Mouse (Mus musculus) midbrain, embryonic 12.5 days (tissue): ENCODE results near the gene Tgtp1. TPM values are rescaled to one million over a fixed set of nuclear protein-coding genes. Genes with fewer than 3 reads are reported as not detected.
"Not testable (repeated sequence)": the region's sequence is repeated elsewhere in the genome, so short reads cannot be mapped to it uniquely, and the experiment has no call there.

ENCODE experiments used
- ATAC-seq: fragments of 200-750 bp; cut with Nextera tagmentation; 2 replicates; pipeline ENCODE4 v1.8.0; 2017; ENCODE audit warnings: low read depth, moderate TSS enrichment, moderate library complexity; ENCODE audit not compliant: low FRiP score
- H3K27ac ChIP-seq: fragments of 300-500 bp; sonication (generic); replicated peaks from 2 replicates; pipeline ENCODE4 v1.5.1; 2016; ENCODE audit warnings: mild to moderate bottlenecking
- H3K27me3 ChIP-seq: fragments of 300-500 bp; sonication (generic); 2 replicates; pipeline ENCODE4 v1.6.1; 2016; ENCODE audit warnings: mild to moderate bottlenecking
- H3K36me3 ChIP-seq: fragments of 300-500 bp; sonication (generic); 2 replicates; pipeline ENCODE4 v1.6.1; 2016
- H3K4me1 ChIP-seq: fragments of 300-500 bp; sonication (generic); 2 replicates; pipeline ENCODE4 v1.6.1; 2016
- H3K4me2 ChIP-seq: fragments of 300-500 bp; sonication (generic); replicated peaks from 2 replicates; pipeline ENCODE4 v1.6.1; 2016; ENCODE audit warnings: mild to moderate bottlenecking, moderate library complexity
- H3K4me3 ChIP-seq: fragments of 300-500 bp; sonication (generic); 2 replicates; pipeline ENCODE4 v1.5.1; 2016; ENCODE audit warnings: mild to moderate bottlenecking
- H3K9ac ChIP-seq: fragments of 300-500 bp; sonication (generic); replicated peaks from 2 replicates; pipeline ENCODE4 v1.6.1; 2016; ENCODE audit warnings: mild to moderate bottlenecking, moderate library complexity
- H3K9me3 ChIP-seq: fragments of 300-500 bp; sonication (generic); 2 replicates; pipeline ENCODE4 v1.6.1; 2016; ENCODE audit warnings: mild to moderate bottlenecking
- WGBS: fragments of 180-500 bp; shearing (Covaris S2); methylation state at CpG from one replicate; pipeline ENCODE4 v1.1.7; 2016; 5-methylcytosine and 5-hydroxymethylcytosine counted together
- polyA plus RNA-seq: library from polyadenylated mRNA; unstranded; fragments of >200 nt; fragmentation: Nextera tagmentation; extraction: Ambion mirVana; gene quantifications from 2 replicates; pipeline ENCODE4 v1.2.1, GENCODE M21; 2016

Gene Tgtp1
- not detected in 2 replicates for polyA plus RNA-seq

GRCm38 (mm10) chr11:48994018-48994417, at the start of gene Tgtp1:
Gene Tgtp1, minus strand, starts transcription at chr11:48994172.
- H3K4me1 ChIP-seq, H3K9me3 ChIP-seq, H3K4me3 ChIP-seq, ATAC-seq, H3K4me2 ChIP-seq, H3K27me3 ChIP-seq, H3K36me3 ChIP-seq, H3K9ac ChIP-seq, H3K27ac ChIP-seq: not testable (repeated sequence)
- WGBS: 78% methylated on average over 2 of the region's 2 CpGs

- H3K27ac ChIP-seq: not testable (repeated sequence)
Observed at GRCm38 (mm10) chr11:49012074-49012473, 18.1 kb upstream of the Tgtp1 start.

GRCm38 (mm10) chr11:49006785-49007184, 12.8 kb upstream of the Tgtp1 start:
- ATAC-seq, H3K9me3 ChIP-seq, H3K36me3 ChIP-seq, H3K4me2 ChIP-seq, H3K4me3 ChIP-seq, H3K9ac ChIP-seq, H3K27me3 ChIP-seq, H3K27ac ChIP-seq, H3K4me1 ChIP-seq: not testable (repeated sequence)
- 50% methylated on average over 1 of the region's 1 CpGs for WGBS

More at GRCm38 (mm10) chr11:49012074-49012473, 18.1 kb upstream of the Tgtp1 start:
- not testable (repeated sequence) for H3K36me3 ChIP-seq, H3K4me1 ChIP-seq, ATAC-seq, H3K9me3 ChIP-seq, H3K4me2 ChIP-seq, H3K9ac ChIP-seq, H3K27me3 ChIP-seq, H3K4me3 ChIP-seq

- WGBS: 72% methylated on average over 2 of the region's 2 CpGs
- H3K36me3 ChIP-seq, H3K9ac ChIP-seq, H3K27me3 ChIP-seq, H3K4me1 ChIP-seq, H3K4me2 ChIP-seq, H3K27ac ChIP-seq, H3K9me3 ChIP-seq, ATAC-seq, H3K4me3 ChIP-seq: not testable (repeated sequence)
Observed at GRCm38 (mm10) chr11:49006317-49006716, 12.3 kb upstream of the Tgtp1 start.

GRCm38 (mm10) chr11:49000411-49000810, 6.4 kb upstream of the Tgtp1 start:
- H3K27ac ChIP-seq, H3K9ac ChIP-seq, H3K4me2 ChIP-seq, H3K9me3 ChIP-seq, ATAC-seq, H3K36me3 ChIP-seq, H3K4me1 ChIP-seq, H3K27me3 ChIP-seq, H3K4me3 ChIP-seq: not testable (repeated sequence)
- 88% methylated on average over 1 of the region's 1 CpGs for WGBS

- not testable (repeated sequence) for H3K9ac ChIP-seq
- WGBS: 85% methylated on average over 10 of the region's 10 CpGs
Observed at GRCm38 (mm10) chr11:48993296-48993695, 676 bp downstream of the Tgtp1 start.

GRCm38 (mm10) chr11:48991740-48992520, 2.0 kb downstream of the Tgtp1 start, which contains the start of gene Gm12185:
Gene Gm12185, minus strand, starts transcription at chr11:48992226.
- not testable (repeated sequence) for H3K9ac ChIP-seq, H3K4me2 ChIP-seq, H3K27ac ChIP-seq, H3K27me3 ChIP-seq, H3K4me1 ChIP-seq, H3K36me3 ChIP-seq, ATAC-seq, H3K4me3 ChIP-seq, H3K9me3 ChIP-seq
- 70% methylated on average over 4 of the region's 4 CpGs for WGBS

More at GRCm38 (mm10) chr11:48993296-48993695, 676 bp downstream of the Tgtp1 start:
- not testable (repeated sequence) for ATAC-seq, H3K36me3 ChIP-seq, H3K4me1 ChIP-seq, H3K4me2 ChIP-seq, H3K4me3 ChIP-seq, H3K27me3 ChIP-seq, H3K27ac ChIP-seq, H3K9me3 ChIP-seq

- not testable (repeated sequence) for H3K4me1 ChIP-seq, H3K27me3 ChIP-seq, H3K27ac ChIP-seq, H3K36me3 ChIP-seq, H3K4me2 ChIP-seq, ATAC-seq, H3K9me3 ChIP-seq, H3K9ac ChIP-seq, H3K4me3 ChIP-seq
- 86% methylated on average over 2 of the region's 2 CpGs for WGBS
Observed at GRCm38 (mm10) chr11:48989981-48990380, 4.0 kb downstream of the Tgtp1 start.

- not testable (repeated sequence) for H3K9ac ChIP-seq, H3K4me1 ChIP-seq, H3K9me3 ChIP-seq, H3K27ac ChIP-seq, H3K27me3 ChIP-seq, H3K4me3 ChIP-seq, H3K36me3 ChIP-seq, H3K4me2 ChIP-seq, ATAC-seq
- 65% methylated on average over 2 of the region's 3 CpGs for WGBS
Observed at GRCm38 (mm10) chr11:48988219-48988618, 5.8 kb downstream of the Tgtp1 start.

GRCm38 (mm10) chr11:48982848-48983247, 11.1 kb downstream of the Tgtp1 start:
- not testable (repeated sequence) for H3K9me3 ChIP-seq, H3K4me2 ChIP-seq, H3K36me3 ChIP-seq, H3K27me3 ChIP-seq, H3K27ac ChIP-seq, ATAC-seq, H3K4me3 ChIP-seq, H3K4me1 ChIP-seq, H3K9ac ChIP-seq
- WGBS: no CpG with 5 or more reads among the region's 3 CpGs

GRCm38 (mm10) chr11:48980052-48980451, 13.9 kb downstream of the Tgtp1 start:
- not testable (repeated sequence) for H3K36me3 ChIP-seq, H3K9me3 ChIP-seq, H3K27me3 ChIP-seq, H3K4me2 ChIP-seq, H3K9ac ChIP-seq, H3K27ac ChIP-seq, H3K4me1 ChIP-seq, H3K4me3 ChIP-seq, ATAC-seq
- WGBS: no CpG with 5 or more reads among the region's 5 CpGs

GRCm38 (mm10) chr11:48979251-48979650, 14.7 kb downstream of the Tgtp1 start, which contains the start of gene 9930111J21Rik1:
Gene 9930111J21Rik1, minus strand, starts transcription at chr11:48979398.
- not testable (repeated sequence) for H3K36me3 ChIP-seq, ATAC-seq, H3K4me3 ChIP-seq, H3K4me2 ChIP-seq, H3K4me1 ChIP-seq, H3K27ac ChIP-seq, H3K9ac ChIP-seq, H3K27me3 ChIP-seq, H3K9me3 ChIP-seq
- WGBS: no CpG with 5 or more reads among the region's 3 CpGs
